Mouse (Mus musculus): ENCODE results near the gene Gas6.

Gene Gas6

GRCm38 (mm10) chr8:13461085-13461765, 33.1 kb downstream of the Gas6 start:
- no peak for DNase-seq (ENCODE audit: low spot score in 2 of 2)

GRCm38 (mm10) chr8:13459431-13459830, 34.9 kb downstream of the Gas6 start:
- no peak for DNase-seq (ENCODE audit: low spot score in 2 of 2)

GRCm38 (mm10) chr8:13455295-13455694, 39.0 kb downstream of the Gas6 start:
- DNase-seq (ENCODE audit: low spot score in 2 of 2), result peak in 1 of 2 experiments; percentile 4

- DNase-seq (ENCODE audit: low spot score in 2 of 2), result no peak
Observed at GRCm38 (mm10) chr8:13454341-13455113, 39.8 kb downstream of the Gas6 start.

GRCm38 (mm10) chr8:13451747-13452277, 42.5 kb downstream of the Gas6 start:
- no peak for DNase-seq (ENCODE audit: low spot score in 2 of 2)

- no peak for DNase-seq (ENCODE audit: low spot score in 2 of 2)
Observed at GRCm38 (mm10) chr8:13448145-13448544, 46.1 kb downstream of the Gas6 start.

- no peak for DNase-seq (ENCODE audit: low spot score in 2 of 2)
Observed at GRCm38 (mm10) chr8:13446456-13446855, 47.8 kb downstream of the Gas6 start.

GRCm38 (mm10) chr8:13442152-13442551, 52.1 kb downstream of the Gas6 start:
- DNase-seq (ENCODE audit: low spot score in 2 of 2), result no peak

GRCm38 (mm10) chr8:13437531-13437930, 56.8 kb downstream of the Gas6 start:
- DNase-seq (ENCODE audit: low spot score in 2 of 2), result no peak

- DNase-seq (ENCODE audit: low spot score in 2 of 2), result no peak
Observed at GRCm38 (mm10) chr8:13436052-13436451, 58.2 kb downstream of the Gas6 start.

- no peak for DNase-seq (ENCODE audit: low spot score in 2 of 2)
Observed at GRCm38 (mm10) chr8:13434889-13435288, 59.4 kb downstream of the Gas6 start, which contains the start of gene Tmem255b. TSS of gene Tmem255b (plus strand) at chr8:13435189.

GRCm38 (mm10) chr8:13433130-13433529, 61.2 kb downstream of the Gas6 start:
- DNase-seq (ENCODE audit: low spot score in 2 of 2), result no peak

- no peak for DNase-seq (ENCODE audit: low spot score in 2 of 2)
Observed at GRCm38 (mm10) chr8:13430866-13431265, 63.4 kb downstream of the Gas6 start.

GRCm38 (mm10) chr8:13430412-13430811, 63.9 kb downstream of the Gas6 start:
- DNase-seq (ENCODE audit: low spot score in 2 of 2), result no peak

- DNase-seq (ENCODE audit: low spot score in 2 of 2), result no peak
Observed at GRCm38 (mm10) chr8:13428156-13428555, 66.1 kb downstream of the Gas6 start.

- no peak for DNase-seq (ENCODE audit: low spot score in 2 of 2)
Observed at GRCm38 (mm10) chr8:13427351-13427750, 66.9 kb downstream of the Gas6 start.

- no peak for DNase-seq (ENCODE audit: low spot score in 2 of 2)
Observed at GRCm38 (mm10) chr8:13420970-13421369, 73.3 kb downstream of the Gas6 start.

GRCm38 (mm10) chr8:13419111-13419639, 75.1 kb downstream of the Gas6 start:
- no peak for DNase-seq (ENCODE audit: low spot score in 2 of 2)

GRCm38 (mm10) chr8:13415879-13416278, 78.4 kb downstream of the Gas6 start:
- no peak for DNase-seq (ENCODE audit: low spot score in 2 of 2)
